Mouse (Mus musculus) liver, adult 2 months (tissue): ENCODE measurements at regions not wholly inside any gene's neighbourhood (a gene's known extent, or its start where the extent isn't known, plus 50 kb on each side); places are given as distances from the start of the nearest gene placed in this dataset.
"Not testable (repeated sequence)": the region's sequence is repeated elsewhere in the genome, so short reads cannot be mapped to it uniquely, and the experiment has no call there.

ENCODE experiments used
- DNase-seq: peaks from one replicate; pipeline ENCODE4 v3.0.0-alpha.2; 2011; ENCODE audit warnings: low read depth, low spot score; ENCODE audit errors: extremely low read depth
- H3K27ac ChIP-seq: fragments of 200-500 bp; replicated peaks from 2 replicates; pipeline ENCODE4 v1.5.1; 2012; ENCODE audit warnings: low read depth, mild to moderate bottlenecking, control low read depth, inconsistent platforms, low read length; ENCODE audit not compliant: insufficient read depth
- H3K27me3 ChIP-seq: fragments of 200-500 bp; 2 replicates; pipeline ENCODE4 v1.6.1; 2012; ENCODE audit warnings: mild to moderate bottlenecking, moderate library complexity, low read length, inconsistent platforms; ENCODE audit not compliant: control insufficient read depth, insufficient read depth
- H3K36me3 ChIP-seq: fragments of 200-500 bp; 2 replicates; pipeline ENCODE4 v1.6.1; 2012; ENCODE audit warnings: low read length, inconsistent platforms; ENCODE audit not compliant: control insufficient read depth, insufficient read depth
- H3K4me1 ChIP-seq: fragments of 200-500 bp; 2 replicates; pipeline ENCODE4 v1.6.1; 2011; ENCODE audit warnings: low read length; ENCODE audit not compliant: control insufficient read depth, insufficient read depth
- H3K4me3 ChIP-seq: fragments of 200-500 bp; 2 replicates; pipeline ENCODE4 v1.5.1; 2011; ENCODE audit warnings: low read depth, mild to moderate bottlenecking, control low read depth, low read length, moderate library complexity; ENCODE audit not compliant: insufficient read depth
- H3K79me2 ChIP-seq: fragments of 200-500 bp; 2 replicates; pipeline ENCODE4 v1.6.1; 2012; ENCODE audit warnings: inconsistent platforms, mild to moderate bottlenecking, low read length, moderate library complexity; ENCODE audit not compliant: control insufficient read depth, insufficient read depth
- H3K9ac ChIP-seq: fragments of 200-500 bp; 2 replicates; pipeline ENCODE4 v1.6.1; 2012; ENCODE audit warnings: low read depth, mild to moderate bottlenecking, control low read depth, inconsistent platforms, low read length
- CTCF ChIP-seq: fragments of 200-500 bp; IDR thresholded peaks from 2 replicates; pipeline ENCODE4 v1.5.1; 2011; ENCODE audit warnings: low read depth, low read length, control low read depth
- POLR2A ChIP-seq: fragments of 200-500 bp; IDR thresholded peaks from 2 replicates; pipeline ENCODE4 v1.6.1; 2011; ENCODE audit warnings: low read length, control low read depth; ENCODE audit not compliant: insufficient read depth; ENCODE audit errors: extremely low read depth
- WGBS: fragments of 180-500 bp; shearing (Covaris S2); methylation state at CpG from one replicate; pipeline ENCODE4 v1.1.7; 2018; 5-methylcytosine and 5-hydroxymethylcytosine counted together

- TF ChIP-seq CTCF (no peak), POLR2A (no peak)
- Histone ChIP-seq H3K79me2 (no peaks in the 10 kb centered on the region), H3K9ac (no peak overlapping the region), H3K4me3 (no peak overlapping the region), H3K27ac (no peak overlapping the region), H3K4me1 (no peaks in the 10 kb centered on the region), H3K36me3 (no peaks in the 10 kb centered on the region), H3K27me3 (no peaks in the 10 kb centered on the region)
- WGBS = 41% methylated on average over 2 of the region's 2 CpGs
- DNase-seq = no peak
Observed at GRCm38 (mm10) chr13:5696377-5696776, 164.9 kb upstream of the Klf6 start.

GRCm38 (mm10) chr13:5697329-5697728 is 164.0 kb upstream of the Klf6 start:
- H3K9ac ChIP-seq, DNase-seq, H3K79me2 ChIP-seq, H3K36me3 ChIP-seq, H3K27me3 ChIP-seq, H3K27ac ChIP-seq, H3K4me3 ChIP-seq, H3K4me1 ChIP-seq: not testable (repeated sequence)
- 69% methylated on average over 1 of the region's 1 CpGs for WGBS

GRCm38 (mm10) chr13:5702071-5702470 is 159.2 kb upstream of the Klf6 start:
- H3K4me3 ChIP-seq = no peak overlapping the region
- H3K79me2 ChIP-seq = no peaks in the 10 kb centered on the region
- H3K27me3 ChIP-seq = no peaks in the 10 kb centered on the region
- H3K9ac ChIP-seq = no peak overlapping the region
- 83% methylated on average over 3 of the region's 3 CpGs for WGBS
- no peak for DNase-seq
- H3K4me1 ChIP-seq = no peaks in the 10 kb centered on the region
- no peaks in the 10 kb centered on the region for H3K36me3 ChIP-seq
- TF ChIP-seq CTCF (no peak), POLR2A (no peak)
- H3K27ac ChIP-seq = no peak overlapping the region

- Histone ChIP-seq H3K4me3 (no peak overlapping the region), H3K36me3 (no peaks in the 10 kb centered on the region), H3K4me1 (no peaks in the 10 kb centered on the region), H3K79me2 (no peaks in the 10 kb centered on the region), H3K27me3 (no peaks in the 10 kb centered on the region), H3K27ac (no peak overlapping the region), H3K9ac (no peak overlapping the region)
- DNase-seq = no peak
- no peak for TF ChIP-seq POLR2A
- no peak for TF ChIP-seq CTCF
Observed at GRCm38 (mm10) chr13:5704991-5705390, 156.3 kb upstream of the Klf6 start.

- 84% methylated on average over 1 of the region's 1 CpGs for WGBS
Observed at GRCm38 (mm10) chr13:5711646-5712045, 149.6 kb upstream of the Klf6 start.

GRCm38 (mm10) chr13:5713195-5713863 is 148.0 kb upstream of the Klf6 start:
- 41% methylated on average over 6 of the region's 6 CpGs for WGBS
- no peaks in the 10 kb centered on the region for H3K36me3 ChIP-seq
- no peaks in the 10 kb centered on the region for H3K27me3 ChIP-seq
- no peaks in the 10 kb centered on the region for H3K79me2 ChIP-seq
- peak; percentile 60 for DNase-seq
- H3K27ac ChIP-seq = no peak overlapping the region
- peaks cover 7% of the 10 kb centered on the region; the same call in 1 of the 2 replicates for H3K4me1 ChIP-seq
- H3K9ac ChIP-seq = no peak overlapping the region
- TF ChIP-seq CTCF (no peak), POLR2A (no peak)
- no peak overlapping the region for H3K4me3 ChIP-seq

More at GRCm38 (mm10) chr13:5711646-5712045, 149.6 kb upstream of the Klf6 start:
- no peak for DNase-seq
- H3K9ac ChIP-seq = no peak overlapping the region
- H3K4me3 ChIP-seq = no peak overlapping the region
- no peak overlapping the region for H3K27ac ChIP-seq
- no peaks in the 10 kb centered on the region for H3K36me3 ChIP-seq
- no peaks in the 10 kb centered on the region for H3K27me3 ChIP-seq
- H3K4me1 ChIP-seq = peaks cover 7% of the 10 kb centered on the region; the same call in 1 of the 2 replicates
- no peaks in the 10 kb centered on the region for H3K79me2 ChIP-seq
- no peak for TF ChIP-seq CTCF
- no peak for TF ChIP-seq POLR2A
